Mouse (Mus musculus): ENCODE measurements around the gene Fgfr1op. TPM values are rescaled to one million over a fixed set of nuclear protein-coding genes. Genes with fewer than 3 reads are reported as not detected.
"Not testable (repeated sequence)": the region's sequence is repeated elsewhere in the genome, so short reads cannot be mapped to it uniquely, and the experiment has no call there.

Fgfr1op gene
- total RNA-seq (2021) = 10 to 100 TPM; 21.4 to 21.7 TPM
- long read RNA-seq, experiment 1, transcript Fgfr1op-201 (12 exons, 3,077 nt) = major isoform, 34 of 50 reads
- long read RNA-seq, experiment 1, partial matches to known transcripts = 1 of 50 reads
- long read RNA-seq, experiment 1, other reads (novel, unspliced or antisense) = 13 of 50 reads
- long read RNA-seq, experiment 2, transcript Fgfr1op-201 (12 exons, 3,077 nt) = major isoform, 29 of 39 reads
- long read RNA-seq, experiment 2, partial matches to known transcripts = 4 of 39 reads
- long read RNA-seq, experiment 2, other reads (novel, unspliced or antisense) = 6 of 39 reads

DNA sequence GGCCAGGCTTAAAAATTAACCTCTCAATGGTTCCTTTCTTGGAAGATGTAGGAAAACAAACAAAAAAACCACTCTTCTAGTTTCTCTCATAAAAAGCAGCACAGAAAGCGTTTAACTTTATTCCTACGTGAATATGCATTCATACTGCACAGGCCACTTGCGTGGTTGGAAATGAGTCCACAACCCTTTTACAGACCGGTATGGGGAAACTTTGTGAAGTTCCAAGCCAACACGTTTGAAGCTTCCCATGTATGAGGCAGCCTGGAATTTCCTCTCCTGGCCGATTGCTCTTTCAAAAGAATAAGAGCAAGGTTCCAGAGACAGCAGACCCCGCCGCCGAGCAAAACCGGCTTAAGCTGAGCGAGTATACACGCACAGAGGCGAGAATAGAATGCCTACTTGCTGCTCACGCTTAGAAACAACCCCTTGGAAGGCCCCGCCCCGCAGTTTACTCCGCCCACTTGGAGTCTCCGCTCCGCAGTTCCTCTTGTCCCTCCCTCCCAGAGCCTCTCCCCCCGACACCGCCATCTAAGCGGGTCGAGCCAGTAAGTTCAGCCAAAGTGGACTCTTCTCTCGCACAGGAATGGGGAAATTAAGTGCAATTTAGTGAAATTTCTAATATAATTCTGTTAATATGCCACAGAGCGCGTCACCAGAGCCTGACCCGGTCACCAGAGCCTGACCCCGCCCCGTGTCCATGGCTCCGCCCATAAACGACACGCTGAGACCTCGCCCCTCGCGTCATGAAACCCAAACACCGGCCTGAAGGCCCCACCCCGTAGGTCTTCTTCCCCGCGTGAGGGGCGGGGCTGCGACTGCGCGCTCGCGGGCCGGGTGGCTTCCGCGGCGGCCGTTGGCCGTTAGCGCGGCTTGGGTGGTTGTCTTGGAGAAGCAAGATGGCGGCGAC, at the start of gene Fgfr1op:
TSS of gene Fgfr1op (plus strand) at position 801 of the 907 bp plus-strand sequence.
- Histone ChIP-seq H3K4me3 (peak within 1 kb of the TSS; percentile 50), H3K27ac (peak within 1 kb of the TSS; percentile 82)
- DNase-seq (ENCODE audit: extremely low spot score in 1 of 2, low spot score in 2 of 2) = peak; percentile 58 to 70
- intact Hi-C loops (cut with DNase I) = not testable (repeated sequence)

GRCm38 (mm10) chr17:8116378-8116777, 48.9 kb upstream of the Fgfr1op start:
- DNase-seq (ENCODE audit: extremely low spot score in 1 of 2, low spot score in 2 of 2); H3K4me3 ChIP-seq; H3K27ac ChIP-seq; intact Hi-C loops (cut with DNase I): not testable (repeated sequence)

GRCm38 (mm10) chr17:8116928-8117327, 48.4 kb upstream of the Fgfr1op start:
- H3K4me3 ChIP-seq; intact Hi-C loops (cut with DNase I); H3K27ac ChIP-seq; DNase-seq (ENCODE audit: extremely low spot score in 1 of 2, low spot score in 2 of 2): not testable (repeated sequence)

GRCm38 (mm10) chr17:8122974-8123373, 42.3 kb upstream of the Fgfr1op start:
- intact Hi-C loops (cut with DNase I); DNase-seq (ENCODE audit: extremely low spot score in 1 of 2, low spot score in 2 of 2); H3K4me3 ChIP-seq; H3K27ac ChIP-seq: not testable (repeated sequence)

DNA sequence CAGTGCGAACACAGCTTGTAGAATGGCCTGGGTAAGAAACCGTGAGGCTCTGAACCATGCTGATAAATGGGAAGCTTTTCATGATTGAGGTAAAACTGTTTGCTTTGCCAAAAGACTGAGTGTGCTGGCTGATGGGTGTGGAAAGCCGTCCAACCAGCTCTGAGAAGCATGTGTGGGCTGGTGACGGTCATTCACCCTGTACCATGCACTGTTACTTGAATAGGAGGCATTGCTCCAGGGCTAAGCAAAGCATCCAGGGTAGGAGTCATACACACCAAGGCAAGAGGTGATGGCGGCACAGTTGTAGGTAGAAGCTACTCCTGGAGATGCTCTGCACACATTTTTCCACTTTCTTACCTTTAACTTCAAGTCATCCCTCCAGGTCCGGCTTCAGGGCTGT, 40.7 kb upstream of the Fgfr1op start:
- H3K27ac ChIP-seq; intact Hi-C loops (cut with DNase I); H3K4me3 ChIP-seq; DNase-seq (ENCODE audit: extremely low spot score in 1 of 2, low spot score in 2 of 2): not testable (repeated sequence)

GRCm38 (mm10) chr17:8128326-8128993, 36.8 kb upstream of the Fgfr1op start:
- H3K4me3 ChIP-seq; DNase-seq (ENCODE audit: extremely low spot score in 1 of 2, low spot score in 2 of 2); H3K27ac ChIP-seq; intact Hi-C loops (cut with DNase I): not testable (repeated sequence)

GRCm38 (mm10) chr17:8129578-8129977, 35.7 kb upstream of the Fgfr1op start:
- H3K27ac ChIP-seq; H3K4me3 ChIP-seq; intact Hi-C loops (cut with DNase I); DNase-seq (ENCODE audit: extremely low spot score in 1 of 2, low spot score in 2 of 2): not testable (repeated sequence)

DNA sequence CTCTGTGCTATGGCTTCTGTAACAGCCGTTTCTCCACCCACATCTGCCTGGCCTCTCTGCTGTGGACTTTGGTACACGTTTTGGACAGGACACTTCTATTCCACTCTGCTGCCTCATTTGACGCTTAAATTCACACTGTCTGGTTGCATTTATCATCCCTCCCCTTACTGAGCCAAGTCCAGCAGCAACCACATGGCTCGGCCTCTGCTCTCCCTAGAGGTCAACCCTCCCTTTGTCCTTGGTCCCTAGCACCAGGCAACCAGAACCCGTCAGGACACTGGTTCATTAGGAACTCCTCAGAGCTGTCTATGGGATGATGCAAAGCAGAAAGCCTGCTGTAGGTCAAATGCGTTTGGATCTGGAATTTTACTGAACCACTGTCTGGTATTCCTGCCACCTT, 34.5 kb upstream of the Fgfr1op start:
- H3K27ac ChIP-seq; H3K4me3 ChIP-seq; intact Hi-C loops (cut with DNase I); DNase-seq (ENCODE audit: extremely low spot score in 1 of 2, low spot score in 2 of 2): not testable (repeated sequence)

GRCm38 (mm10) chr17:8138116-8138515, 27.2 kb upstream of the Fgfr1op start:
- H3K4me3 ChIP-seq; DNase-seq (ENCODE audit: extremely low spot score in 1 of 2, low spot score in 2 of 2); H3K27ac ChIP-seq; intact Hi-C loops (cut with DNase I): not testable (repeated sequence)

DNA sequence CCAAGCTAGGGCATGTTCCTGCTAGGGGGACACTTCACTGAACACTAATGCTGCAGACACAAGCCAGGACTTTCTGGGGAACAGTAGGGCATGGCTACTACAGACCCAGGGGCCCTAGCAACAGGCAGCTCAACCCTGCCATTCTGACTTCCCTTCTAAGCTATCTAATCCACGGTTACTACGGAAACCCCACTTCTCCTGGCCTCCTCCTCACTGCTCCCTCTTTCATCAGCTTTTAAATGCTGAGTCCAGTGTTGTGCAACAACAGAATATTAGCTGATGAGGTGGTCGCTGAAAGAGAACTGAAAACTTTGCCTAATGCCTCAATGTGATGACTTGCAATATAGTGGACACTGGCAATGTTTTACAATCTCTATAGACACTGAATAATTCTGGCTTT, 25.1 kb upstream of the Fgfr1op start:
- intact Hi-C loops (cut with DNase I); DNase-seq (ENCODE audit: extremely low spot score in 1 of 2, low spot score in 2 of 2): not testable (repeated sequence)

DNA sequence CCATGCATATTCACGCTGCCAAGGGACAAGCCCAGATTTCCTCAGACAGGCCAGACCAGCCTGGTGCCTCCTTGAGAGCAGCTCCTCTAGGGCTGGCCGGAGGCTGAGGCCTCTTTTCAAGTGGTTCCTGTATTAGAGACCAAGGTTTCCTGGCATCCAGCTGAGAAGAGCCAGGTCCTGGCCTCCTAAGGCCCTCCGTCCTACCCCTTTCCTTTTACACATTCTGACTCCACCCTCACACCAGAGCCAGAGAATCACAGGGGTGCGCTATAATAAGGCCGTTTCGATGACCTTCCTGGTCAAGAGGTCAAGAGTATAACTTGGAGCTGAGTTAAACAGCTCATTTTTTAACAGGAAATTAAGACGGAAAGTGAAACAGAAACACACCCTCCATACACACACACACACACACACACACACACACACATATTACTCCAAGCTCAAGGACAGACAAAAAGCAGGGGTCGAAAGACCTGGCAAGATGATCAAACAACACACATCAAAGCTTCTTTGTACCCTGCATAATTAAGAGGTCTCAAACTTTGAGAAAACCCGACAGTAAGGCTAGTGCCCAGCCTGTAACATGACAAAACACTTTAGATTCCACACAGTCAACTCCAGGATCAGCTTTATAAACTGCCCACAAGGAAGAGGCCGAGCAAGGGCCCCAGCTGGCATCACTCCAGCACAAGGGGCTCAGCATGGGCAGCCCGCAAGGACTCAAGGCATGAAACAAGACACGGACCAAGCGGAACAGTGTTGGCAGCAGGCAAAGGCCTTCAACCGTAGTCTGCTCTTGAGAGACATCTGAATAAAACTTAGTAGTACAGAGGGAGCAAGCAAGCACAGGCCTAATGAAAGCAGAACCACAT, 21.3 kb upstream of the Fgfr1op start:
- H3K27ac ChIP-seq; H3K4me3 ChIP-seq; intact Hi-C loops (cut with DNase I); DNase-seq (ENCODE audit: extremely low spot score in 1 of 2, low spot score in 2 of 2): not testable (repeated sequence)

More for the DNA sequence above, 25.1 kb upstream of the Fgfr1op start:
- H3K4me3 ChIP-seq, H3K27ac ChIP-seq: not testable (repeated sequence)

DNA sequence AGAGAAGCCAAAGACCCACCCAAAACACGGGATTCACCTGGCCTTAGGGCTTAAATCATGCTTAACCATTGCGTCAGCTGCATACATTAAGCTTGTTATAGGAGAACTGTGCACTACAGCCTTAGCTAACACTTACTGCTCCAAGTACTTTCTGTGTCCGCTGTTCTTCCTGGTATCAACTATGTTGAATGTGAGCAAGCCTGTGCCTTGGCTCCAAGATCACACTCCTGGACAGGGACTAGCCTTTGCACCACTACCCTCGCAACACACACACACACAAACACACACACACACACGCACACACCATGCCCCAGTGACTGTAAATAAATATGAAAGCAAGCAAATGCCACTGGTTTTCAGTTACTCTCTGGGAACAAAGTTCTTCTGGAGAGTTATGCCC, 18.4 kb upstream of the Fgfr1op start:
- intact Hi-C loops (cut with DNase I); H3K27ac ChIP-seq; DNase-seq (ENCODE audit: extremely low spot score in 1 of 2, low spot score in 2 of 2); H3K4me3 ChIP-seq: not testable (repeated sequence)

DNA sequence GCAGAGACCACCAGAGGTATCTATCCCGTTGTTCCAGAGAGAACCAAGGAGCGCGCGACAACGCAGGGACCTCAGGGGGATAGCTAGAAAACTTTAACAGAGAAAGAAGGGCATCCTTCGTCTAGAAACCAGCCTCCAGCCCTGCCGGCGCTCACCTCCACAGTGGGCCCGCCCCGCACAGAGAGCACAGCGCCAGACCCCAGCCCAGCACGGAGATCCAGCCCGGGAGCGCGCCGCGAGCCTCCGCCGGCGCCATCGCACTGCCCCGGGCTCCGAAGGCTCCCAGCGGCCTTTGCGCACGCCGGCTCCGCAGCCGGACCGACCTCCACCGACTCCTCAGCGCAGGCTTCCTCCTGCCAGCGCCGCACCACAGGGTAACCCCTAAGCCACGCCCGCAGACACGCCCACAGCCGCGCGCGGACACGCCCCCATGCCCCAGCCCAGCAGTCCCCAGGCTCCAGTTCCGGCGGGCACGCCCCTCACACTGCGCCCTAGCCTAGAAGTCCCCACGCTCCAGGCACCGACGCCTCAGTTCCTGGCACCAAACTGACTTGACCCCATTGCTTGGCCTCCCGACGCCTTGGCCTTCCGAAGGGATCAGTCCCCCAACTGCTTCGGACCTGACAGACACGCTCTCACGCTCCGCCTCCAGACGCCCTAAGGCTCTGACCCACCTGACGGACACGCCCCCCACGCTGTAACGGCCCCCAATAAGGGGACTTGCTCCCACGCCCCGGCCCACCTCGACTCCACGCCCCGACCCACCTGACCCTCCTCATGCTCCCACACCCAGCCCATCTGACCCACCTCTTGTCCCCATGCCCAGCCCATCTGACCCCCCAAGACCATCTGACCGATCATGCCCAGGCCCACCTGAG, 17.6 kb upstream of the Fgfr1op start, which contains the start of the genes Gm49673 and Rnaset2a:
TSS of gene Gm49673 (minus strand) at position 350 of the 878 bp plus-strand sequence.
TSS of gene Rnaset2a (minus strand) at position 659 of the 878 bp plus-strand sequence.
- DNase-seq (ENCODE audit: extremely low spot score in 1 of 2, low spot score in 2 of 2); H3K27ac ChIP-seq; intact Hi-C loops (cut with DNase I): not testable (repeated sequence)
- H3K4me3 ChIP-seq = peak within 1 kb of the TSS; percentile 52

DNA sequence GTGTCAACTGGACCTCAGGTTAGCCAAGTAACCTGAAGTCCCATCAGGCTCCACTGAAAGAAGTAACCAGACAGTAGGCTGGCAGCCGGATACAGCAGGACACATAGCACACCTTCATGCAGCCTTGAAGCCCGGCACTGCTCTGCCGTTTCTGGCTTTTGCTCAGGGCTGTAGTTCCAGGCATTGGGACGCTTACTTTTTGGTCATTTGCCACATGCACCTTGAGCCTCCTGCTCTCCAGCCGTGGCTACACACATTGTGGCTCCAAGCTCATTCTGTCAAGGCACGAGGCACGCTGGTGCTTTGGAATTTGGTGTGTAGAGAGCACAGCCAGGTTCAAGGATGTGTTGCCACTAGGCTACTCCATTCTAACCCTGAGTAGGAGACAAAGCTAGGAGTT, 10.3 kb upstream of the Fgfr1op start:
- H3K27ac ChIP-seq; intact Hi-C loops (cut with DNase I); H3K4me3 ChIP-seq; DNase-seq (ENCODE audit: extremely low spot score in 1 of 2, low spot score in 2 of 2): not testable (repeated sequence)

- intact Hi-C loops (cut with DNase I); H3K27ac ChIP-seq; H3K4me3 ChIP-seq; DNase-seq (ENCODE audit: extremely low spot score in 1 of 2, low spot score in 2 of 2): not testable (repeated sequence)
Measured at GRCm38 (mm10) chr17:8155982-8156381, 9.3 kb upstream of the Fgfr1op start.

Measured in left cerebral cortex, adult 2 months (tissue).